Mouse (Mus musculus): ENCODE measurements around the gene Ror2. TPM values are rescaled to one million over a fixed set of nuclear protein-coding genes. Genes with fewer than 3 reads are reported as not detected.

Gene Ror2
- total RNA-seq, 2 experiments from 2014 or later, result 0.32 to 1.2 TPM

- intact Hi-C loops (cut with DNase I), result no loop called here
- no peak for DNase-seq
These were observed 199.2 kb downstream of the Ror2 start for GRCm38 (mm10) chr13:53086552-53087282.

DNA sequence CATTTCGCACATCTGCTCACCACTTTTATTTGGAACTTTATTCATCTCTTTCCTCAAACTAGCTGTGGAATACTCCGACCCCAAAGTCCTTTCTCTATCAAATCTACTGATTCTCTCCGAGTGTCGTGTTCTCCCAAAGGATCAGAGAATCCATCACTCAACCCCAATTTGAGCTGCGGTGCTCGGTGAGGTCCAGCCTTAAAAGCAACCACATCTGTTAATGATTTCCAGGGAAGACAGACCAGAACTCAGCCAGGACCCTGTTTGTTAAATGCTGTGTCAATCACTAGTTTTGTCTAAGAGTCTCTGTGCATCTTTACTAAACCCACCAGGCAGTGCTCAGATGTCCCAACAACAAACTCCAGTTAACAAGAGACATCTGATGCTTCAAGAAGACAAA lies 204.1 kb downstream of the Ror2 start:
- intact Hi-C loops (cut with DNase I), result no loop called here

GRCm38 (mm10) chr13:53077732-53078345 lies 208.1 kb downstream of the Ror2 start:
- DNase-seq, result no peak
- intact Hi-C loops (cut with DNase I), result no loop called here

More for the DNA sequence above, 204.1 kb downstream of the Ror2 start:
- no peak for DNase-seq

DNA sequence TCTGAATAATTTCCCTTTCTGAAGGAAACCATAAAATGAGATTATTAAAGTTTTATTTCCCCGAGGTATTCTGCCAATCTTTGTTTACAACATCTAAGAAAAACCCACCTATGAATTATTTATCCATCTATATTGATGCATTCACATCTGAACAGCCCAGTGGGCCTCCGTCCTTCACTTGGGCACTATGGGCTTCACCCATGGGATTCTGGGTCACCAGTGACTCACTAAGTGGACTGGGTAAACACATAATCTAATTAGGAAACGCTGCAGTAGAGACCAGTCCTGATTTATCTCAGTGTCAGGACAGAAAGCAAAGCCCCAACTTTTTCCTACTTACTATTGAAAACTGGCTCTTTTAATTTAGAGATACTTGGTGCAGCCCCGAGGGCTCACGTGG lies 210.9 kb downstream of the Ror2 start:
- intact Hi-C loops (cut with DNase I), result no loop called here
- no peak for DNase-seq

- no peak for DNase-seq
- intact Hi-C loops (cut with DNase I), result no loop called here
These were observed 216.7 kb downstream of the Ror2 start for GRCm38 (mm10) chr13:53069076-53069690.

GRCm38 (mm10) chr13:53068461-53068860 lies 217.5 kb downstream of the Ror2 start:
- intact Hi-C loops (cut with DNase I), result no loop called here

GRCm38 (mm10) chr13:53067949-53068348 lies 218.0 kb downstream of the Ror2 start:
- DNase-seq, result peak; percentile 38 to 56
- intact Hi-C loops (cut with DNase I), result no loop called here

More at GRCm38 (mm10) chr13:53068461-53068860, 217.5 kb downstream of the Ror2 start:
- no peak for DNase-seq

- intact Hi-C loops (cut with DNase I), result no loop called here
- DNase-seq, result no peak
These were observed 220.8 kb downstream of the Ror2 start for GRCm38 (mm10) chr13:53065122-53065521.

DNA sequence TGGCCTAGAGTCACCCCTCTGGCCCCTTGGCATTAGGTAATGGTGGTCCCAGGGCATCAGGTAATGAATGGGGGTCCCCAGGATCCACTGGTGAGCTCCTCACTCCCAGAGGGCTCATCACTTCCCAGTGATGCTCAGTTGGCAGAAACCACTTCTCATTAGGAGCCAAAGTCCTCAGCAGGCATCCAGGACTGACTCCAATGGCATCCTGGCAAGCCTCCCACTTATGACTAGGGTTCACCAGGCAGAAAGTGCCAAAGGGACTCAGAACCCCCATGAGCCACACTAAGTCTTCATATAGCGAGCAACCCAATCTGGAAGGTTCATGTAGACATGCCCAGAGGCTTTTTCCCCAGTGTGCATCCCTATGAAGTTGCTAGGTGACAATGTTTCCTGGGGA lies 221.2 kb downstream of the Ror2 start:
- DNase-seq, result no peak
- intact Hi-C loops (cut with DNase I), result no loop called here

Other genes starting within 250 kb of the Ror2 start
- 1 to 10 TPM; 9.1 to 9.3 TPM for gene Sptlc1, start 91.3 kb upstream of the Ror2 start, total RNA-seq (2021)
- not detected for gene Msx2, start 186.9 kb upstream of the Ror2 start, total RNA-seq (2021)